Mouse (Mus musculus): Measurements from ENCODE around the gene Med16. TPM values are rescaled to one million over a fixed set of nuclear protein-coding genes. Genes with fewer than 3 reads are reported as not detected.

The Med16 gene
- total and polyA plus RNA-seq, 3 experiments: 10.2 to 22.8 (median 12.1) TPM

DNA sequence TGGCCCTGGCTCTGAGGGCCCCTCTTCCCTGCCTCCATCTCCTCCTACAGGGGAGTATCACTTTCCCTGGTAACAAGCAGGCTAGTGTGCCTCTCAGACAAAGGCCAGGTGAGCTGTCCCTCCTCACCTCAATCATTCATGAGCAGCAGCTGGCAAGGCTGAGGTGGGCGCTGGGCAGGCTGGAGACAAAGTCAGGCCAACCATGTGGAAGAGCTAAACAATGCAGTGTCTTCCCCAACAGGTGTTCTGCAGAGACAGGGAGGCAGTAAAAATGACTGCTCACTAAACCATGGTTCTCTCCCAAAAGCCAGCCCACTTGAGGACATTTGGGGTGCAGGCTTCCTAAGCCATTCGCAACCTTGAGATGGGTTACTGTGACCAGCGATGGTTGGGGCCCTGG is 57.1 kb downstream of the Med16 start:
- H3K79me2 ChIP-seq (replicated peaks; ENCODE audit: control insufficient read depth, extremely low read depth, insufficient read depth, poor library complexity, severe bottlenecking): peaks cover 21% of the 10 kb centered on the region
- H3K4me3 ChIP-seq (replicated peaks in 1 of 3; ENCODE audit: low read depth in 2 of 3, low read length in 2 of 3, poor library complexity in 1 of 3): peak overlapping the region; percentile 3 to 90 (median 51)
- H3K4me1 ChIP-seq (ENCODE audit: control insufficient read depth in 1 of 2, insufficient read depth in 2 of 2): peaks cover 9 to 38% of the 10 kb centered on the region in 2 experiments
- H3K27ac ChIP-seq (ENCODE audit: insufficient read depth, low read depth): peak overlapping the region; percentile 96
- in situ Hi-C loops (cut with MboI; ENCODE audit: low pct_ligation_motif_present, low pct_unique_long_range_greater_than_20kb, low sequenced_read_pairs) (no loop called here), dilution Hi-C loops (cut with MboI; ENCODE audit: extremely low pct_ligation_motif_present, extremely low pct_unique_long_range_greater_than_20kb, low sequenced_read_pairs) (no loop called here)
- TF ChIP-seq TBP (conservative IDR thresholded peaks at IDR 0.05; ENCODE audit: low read depth, low read length) (no peak), SMC3 (IDR thresholded peaks at IDR 0.05; ENCODE audit: low read depth, low read length) (no peak), ZC3H11A (IDR thresholded peaks at IDR 0.05; ENCODE audit: low read depth, low read length) (no peak), MYC (IDR thresholded peaks at IDR 0.05; ENCODE audit: low read depth, low read length) (0 out of 2 replicates have a peak, but pooled peaks have one; percentile 9), MAZ (IDR thresholded peaks at IDR 0.05; ENCODE audit: low read depth, low read length) (0 out of 2 replicates have a peak, but pooled peaks have one; percentile 23), MXI1 (IDR thresholded peaks at IDR 0.05; ENCODE audit: low read depth, low read length) (0 out of 2 replicates have a peak, but pooled peaks have one; percentile 34), POLR2AphosphoS2 (IDR thresholded peaks at IDR 0.05; ENCODE audit: low read depth, low read length) (no peak), MAX (IDR thresholded peaks at IDR 0.05; ENCODE audit: low read length) (no peak)
- DNase-seq (ENCODE audit: extremely low read depth): no peak
- H3K9ac ChIP-seq (ENCODE audit: insufficient read depth, low read depth): peak overlapping the region; percentile 97
- peaks cover 4 to 12% of the 10 kb centered on the region in 2 experiments for H3K36me3 ChIP-seq (replicated peaks in 1 of 2; ENCODE audit: control insufficient read depth in 1 of 2, insufficient read depth in 1 of 2, low read length in 1 of 2)
- no peaks in the 10 kb centered on the region for H3K27me3 ChIP-seq (replicated peaks)
- H3K4me2 ChIP-seq (ENCODE audit: insufficient read depth, low read depth, poor library complexity, severe bottlenecking): peak overlapping the region; percentile 84
- H3K9me3 ChIP-seq (replicated peaks; ENCODE audit: low read length): no peaks in the 10 kb centered on the region

DNA sequence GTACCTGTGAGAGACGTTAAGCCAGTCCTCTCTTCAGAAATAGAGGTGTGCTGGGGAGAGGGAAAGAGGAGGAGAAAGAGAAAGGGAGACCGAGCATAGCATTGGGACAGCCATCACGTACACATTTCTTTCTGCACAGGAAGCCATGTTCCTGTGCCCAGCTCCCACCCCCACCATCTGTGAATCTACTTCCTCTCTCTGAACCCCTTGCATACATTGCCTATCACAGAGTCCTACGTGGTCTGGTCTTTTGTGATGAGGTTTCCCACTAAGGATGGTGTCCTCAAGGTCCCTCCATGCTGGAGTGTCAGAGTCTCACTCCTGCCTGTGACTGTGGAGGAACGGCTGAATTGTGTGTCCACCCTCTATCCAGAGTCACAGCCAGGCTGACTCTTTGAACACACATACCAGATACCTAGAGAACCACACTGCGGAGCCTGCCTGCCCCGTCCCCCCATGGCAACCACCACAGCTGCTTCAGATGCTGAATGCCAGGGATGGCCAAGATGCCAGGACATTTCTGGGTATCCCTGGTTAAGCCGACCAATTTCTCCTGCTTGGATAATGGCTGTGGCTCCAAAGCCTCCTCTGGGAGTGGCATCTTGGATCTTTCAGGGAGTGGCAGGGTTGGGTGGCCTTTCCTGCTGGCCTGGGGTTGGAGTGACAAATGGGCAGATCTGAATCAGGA is 58.6 kb downstream of the Med16 start:
- no peak overlapping the region for H3K4me2 ChIP-seq (ENCODE audit: insufficient read depth, low read depth, poor library complexity, severe bottlenecking)
- H3K36me3 ChIP-seq (replicated peaks in 1 of 2; ENCODE audit: control insufficient read depth in 1 of 2, insufficient read depth in 1 of 2, low read length in 1 of 2): peaks cover 0 to 4% of the 10 kb centered on the region in 2 experiments
- H3K4me1 ChIP-seq (ENCODE audit: control insufficient read depth in 1 of 2, insufficient read depth in 2 of 2): peaks cover 9 to 34% of the 10 kb centered on the region in 2 experiments
- no peak overlapping the region for H3K4me3 ChIP-seq (replicated peaks in 1 of 3; ENCODE audit: low read depth in 2 of 3, low read length in 2 of 3, poor library complexity in 1 of 3)
- DNase-seq (ENCODE audit: extremely low read depth): no peak
- H3K27ac ChIP-seq (ENCODE audit: insufficient read depth, low read depth): no peak overlapping the region
- TF ChIP-seq ZMIZ1 (IDR thresholded peaks at IDR 0.05; ENCODE audit: low read depth, low read length): no peak
- TF ChIP-seq E2F4 (IDR thresholded peaks at IDR 0.05; ENCODE audit: insufficient replicate concordance, low read depth, low read length): no peak
- TF ChIP-seq ELF1 (IDR thresholded peaks at IDR 0.05; ENCODE audit: low read depth, low read length): no peak
- TF ChIP-seq USF2 (conservative IDR thresholded peaks at IDR 0.05; ENCODE audit: low read depth, low read length): no peak
- TF ChIP-seq ZKSCAN1 (IDR thresholded peaks at IDR 0.05; ENCODE audit: borderline replicate concordance, low read depth, low read length): no peak
- no peak for TF ChIP-seq ZNF384 (IDR thresholded peaks at IDR 0.05; ENCODE audit: low read depth, low read length)
- TF ChIP-seq RCOR1 (conservative IDR thresholded peaks at IDR 0.05; ENCODE audit: low read depth, low read length): no peak
- TF ChIP-seq NELFE (IDR thresholded peaks at IDR 0.05; ENCODE audit: low read depth, low read length): no peak
- TF ChIP-seq MXI1 (IDR thresholded peaks at IDR 0.05; ENCODE audit: low read depth, low read length): no peak
- TF ChIP-seq MAFK (IDR thresholded peaks at IDR 0.05; ENCODE audit: insufficient replicate concordance, low read length): no peak
- no peak for TF ChIP-seq POLR2AphosphoS2 (IDR thresholded peaks at IDR 0.05; ENCODE audit: low read depth, low read length)
- TF ChIP-seq SMC3 (IDR thresholded peaks at IDR 0.05; ENCODE audit: low read depth, low read length): no peak
- H3K79me2 ChIP-seq (replicated peaks; ENCODE audit: control insufficient read depth, extremely low read depth, insufficient read depth, poor library complexity, severe bottlenecking): peaks cover 5% of the 10 kb centered on the region
- dilution Hi-C loops (cut with MboI; ENCODE audit: extremely low pct_ligation_motif_present, extremely low pct_unique_long_range_greater_than_20kb, low sequenced_read_pairs): no loop called here
- H3K27me3 ChIP-seq (replicated peaks): no peaks in the 10 kb centered on the region
- in situ Hi-C loops (cut with MboI; ENCODE audit: low pct_ligation_motif_present, low pct_unique_long_range_greater_than_20kb, low sequenced_read_pairs): no loop called here
- no peak overlapping the region for H3K9ac ChIP-seq (ENCODE audit: insufficient read depth, low read depth)
- no peaks in the 10 kb centered on the region for H3K9me3 ChIP-seq (replicated peaks; ENCODE audit: low read length)
